Mouse (Mus musculus): ENCODE results near the gene Cenpv. TPM values are rescaled to one million over a fixed set of nuclear protein-coding genes. Genes with fewer than 3 reads are reported as not detected.
A peak's percentile ranks its signal among the peaks of the same experiment; 100 is the strongest.

Gene Cenpv
- total and polyA plus RNA-seq, 3 experiments = 24.4 to 107 (median 33.6) TPM

- TF ChIP-seq RCOR1 (conservative IDR thresholded peaks at IDR 0.05; ENCODE audit: low read depth, low read length) (0 out of 2 replicates have a peak, but pooled peaks have one; percentile 33), BHLHE40 (IDR thresholded peaks at IDR 0.05; ENCODE audit: low read depth, low read length) (peak; percentile 98), E2F4 (IDR thresholded peaks at IDR 0.05; ENCODE audit: insufficient replicate concordance, low read depth, low read length) (peak; percentile 66; the same call in 1 of the 2 replicates), MAX (IDR thresholded peaks at IDR 0.05; ENCODE audit: low read length) (peak; percentile 79), RAD21 (IDR thresholded peaks at IDR 0.05; ENCODE audit: low read depth, low read length) (no peak), MXI1 (IDR thresholded peaks at IDR 0.05; ENCODE audit: low read depth, low read length) (peak; percentile 89), MAFK (IDR thresholded peaks at IDR 0.05; ENCODE audit: insufficient replicate concordance, low read length) (0 out of 2 replicates have a peak, but pooled peaks have one; percentile 13), ZNF384 (IDR thresholded peaks at IDR 0.05; ENCODE audit: low read depth, low read length) (peak; percentile 81), IRF4 (IDR thresholded peaks at IDR 0.05; ENCODE audit: low read depth, low read length) (peak; percentile 72), UBTF (IDR thresholded peaks at IDR 0.05; ENCODE audit: low read depth, low read length) (peak; percentile 57; the same call in 1 of the 2 replicates)
Observed at GRCm38 (mm10) chr11:62551226-62552119, 12.4 kb upstream of the Cenpv start (continued).

- Histone ChIP-seq H3K9ac (ENCODE audit: insufficient read depth, low read depth) (peak within 1 kb of the TSS; percentile 99), H3K27ac (ENCODE audit: insufficient read depth, low read depth) (peak within 1 kb of the TSS; percentile 84), H3K4me2 (ENCODE audit: insufficient read depth, low read depth, poor library complexity, severe bottlenecking) (peak within 1 kb of the TSS; percentile 55), H3K9me3 (replicated peaks; ENCODE audit: low read length) (no peaks in the 10 kb centered on the region), H3K27me3 (replicated peaks) (no peaks in the 10 kb centered on the region), H3K4me1 (ENCODE audit: control insufficient read depth in 1 of 2, insufficient read depth in 2 of 2) (peaks cover 5 to 35% of the 10 kb centered on the region in 2 experiments), H3K36me3 (replicated peaks in 1 of 2; ENCODE audit: control insufficient read depth in 1 of 2, insufficient read depth in 1 of 2, low read length in 1 of 2) (peaks cover 18 to 30% of the 10 kb centered on the region in 2 experiments), H3K79me2 (replicated peaks; ENCODE audit: control insufficient read depth, extremely low read depth, insufficient read depth, poor library complexity, severe bottlenecking) (peaks cover 31% of the 10 kb centered on the region), H3K4me3 (replicated peaks in 1 of 3; ENCODE audit: low read depth in 2 of 3, low read length in 2 of 3, poor library complexity in 1 of 3) (peak within 1 kb of the TSS; percentile 76 to 90 (median 77))
- in situ Hi-C loops (cut with MboI; ENCODE audit: low pct_ligation_motif_present, low pct_unique_long_range_greater_than_20kb, low sequenced_read_pairs) = no loop called here
- dilution Hi-C loops (cut with MboI; ENCODE audit: extremely low pct_ligation_motif_present, extremely low pct_unique_long_range_greater_than_20kb, low sequenced_read_pairs) = no loop called here
- peak; percentile 100 for DNase-seq (ENCODE audit: extremely low read depth)
- no peak for TF ChIP-seq ZNF384 (IDR thresholded peaks at IDR 0.05; ENCODE audit: low read depth, low read length)
- peak; percentile 54 for TF ChIP-seq BHLHE40 (IDR thresholded peaks at IDR 0.05; ENCODE audit: low read depth, low read length)
- TF ChIP-seq CTCF (conservative IDR thresholded peaks at IDR 0.05 in 1 of 2, IDR thresholded peaks at IDR 0.05 in 1 of 2; ENCODE audit: low read depth in 2 of 2, low read length in 2 of 2) = no peak
- no peak for TF ChIP-seq ZKSCAN1 (IDR thresholded peaks at IDR 0.05; ENCODE audit: borderline replicate concordance, low read depth, low read length)
- TF ChIP-seq ETS1 (conservative IDR thresholded peaks at IDR 0.05; ENCODE audit: low read depth, low read length) = 0 out of 2 replicates have a peak, but pooled peaks have one; percentile 28
- no peak for TF ChIP-seq EP300 (IDR thresholded peaks at IDR 0.05; ENCODE audit: low read length)
- TF ChIP-seq MAFK (IDR thresholded peaks at IDR 0.05; ENCODE audit: insufficient replicate concordance, low read length) = no peak
- TF ChIP-seq NRF1 (IDR thresholded peaks at IDR 0.05; ENCODE audit: low read depth, low read length) = peak; percentile 98
- no peak for TF ChIP-seq MAZ (IDR thresholded peaks at IDR 0.05; ENCODE audit: low read depth, low read length)
- no peak for TF ChIP-seq SMC3 (IDR thresholded peaks at IDR 0.05; ENCODE audit: low read depth, low read length)
- no peak for TF ChIP-seq RAD21 (IDR thresholded peaks at IDR 0.05; ENCODE audit: low read depth, low read length)
- TF ChIP-seq USF2 (conservative IDR thresholded peaks at IDR 0.05; ENCODE audit: low read depth, low read length) = no peak
- TF ChIP-seq TCF12 (IDR thresholded peaks at IDR 0.05; ENCODE audit: low read depth, low read length) = 0 out of 2 replicates have a peak, but pooled peaks have one; percentile 72
- TF ChIP-seq HCFC1 (IDR thresholded peaks at IDR 0.05; ENCODE audit: low read depth, low read length) = no peak
- TF ChIP-seq POLR2AphosphoS2 (IDR thresholded peaks at IDR 0.05; ENCODE audit: low read depth, low read length) = peak; percentile 86; the same call in 1 of the 2 replicates
- no peak for TF ChIP-seq GABPA (IDR thresholded peaks at IDR 0.05; ENCODE audit: insufficient replicate concordance, low read depth, low read length)
- TF ChIP-seq CHD2 (IDR thresholded peaks at IDR 0.05; ENCODE audit: low read length) = peak; percentile 54; the same call in 1 of the 2 replicates
- TF ChIP-seq PAX5 (IDR thresholded peaks at IDR 0.05; ENCODE audit: low read length) = no peak
- TF ChIP-seq UBTF (IDR thresholded peaks at IDR 0.05; ENCODE audit: low read depth, low read length) = 0 out of 2 replicates have a peak, but pooled peaks have one; percentile 65
- TF ChIP-seq RCOR1 (conservative IDR thresholded peaks at IDR 0.05; ENCODE audit: low read depth, low read length) = no peak; the same call in 1 of the 2 replicates
- peak; percentile 83; the same call in 1 of the 2 replicates for TF ChIP-seq SIN3A (IDR thresholded peaks at IDR 0.05; ENCODE audit: low read length)
- peak; percentile 92 for TF ChIP-seq MXI1 (IDR thresholded peaks at IDR 0.05; ENCODE audit: low read depth, low read length)
- TF ChIP-seq NELFE (IDR thresholded peaks at IDR 0.05; ENCODE audit: low read depth, low read length) = peak; percentile 70; the same call in 1 of the 2 replicates
- TF ChIP-seq MYC (IDR thresholded peaks at IDR 0.05; ENCODE audit: low read depth, low read length) = peak; percentile 70
- no peak; the same call in none of the 2 replicates for TF ChIP-seq IRF4 (IDR thresholded peaks at IDR 0.05; ENCODE audit: low read depth, low read length)
- peak; percentile 86 for TF ChIP-seq ELF1 (IDR thresholded peaks at IDR 0.05; ENCODE audit: low read depth, low read length)
- TF ChIP-seq TBP (conservative IDR thresholded peaks at IDR 0.05; ENCODE audit: low read depth, low read length) = no peak
- TF ChIP-seq E2F4 (IDR thresholded peaks at IDR 0.05; ENCODE audit: insufficient replicate concordance, low read depth, low read length) = peak; percentile 92; the same call in 1 of the 2 replicates
- no peak for TF ChIP-seq JUN (IDR thresholded peaks at IDR 0.05; ENCODE audit: insufficient read depth, low read depth, low read length)
- TF ChIP-seq ZMIZ1 (IDR thresholded peaks at IDR 0.05; ENCODE audit: low read depth, low read length) = peak; percentile 60; the same call in 1 of the 2 replicates
Observed at GRCm38 (mm10) chr11:62550727-62551225, 11.7 kb upstream of the Cenpv start, which contains the start of gene Ubb. Gene Ubb, plus strand, starts transcription at chr11:62551171.

Data from CH12.LX (cell line).